ENCODE assay signal across 47 mouse cellular contexts in genomic region chr4:101000622-101001021, GRCm38 (mm10). TPM values are rescaled to one million over a fixed set of nuclear protein-coding genes. Genes with fewer than 3 reads are reported as not detected.
"Had no signal": no experiment of that assay in that cellular context is flagged by ENCODE, and none has a peak within 500 bp of the region (broad histone marks: within the 10 kb centered on the region; RNA-seq: fewer than 3 reads in every experiment).

No protein-coding gene starts in this region.

- H3K4me1 ChIP-seq: limb, embryonic 10.5 days; limb, embryonic 15.5 days; lung, embryonic 15.5 days; megakaryocyte, embryonic 14.5 days; neural tube, embryonic 12.5 days had no signal

- ATAC-seq: liver, embryonic 12.5 days; liver, postnatal 0 days; lung, postnatal 0 days had no signal

- H3K9me3 ChIP-seq: limb, embryonic 10.5 days; limb, embryonic 12.5 days; limb, embryonic 13.5 days; limb, embryonic 15.5 days; liver, embryonic 12.5 days; liver, embryonic 13.5 days; liver, embryonic 15.5 days; lung, embryonic 15.5 days; megakaryocyte, embryonic 14.5 days; midbrain, embryonic 10.5 days; midbrain, embryonic 12.5 days; midbrain, embryonic 13.5 days; midbrain, embryonic 15.5 days; neural tube, embryonic 12.5 days had no signal

- DNase-seq: left cerebral cortex, postnatal 4 days; liver; liver, embryonic 13.5 days; liver, postnatal 0 days; lung, adult 18-20 months; lung, adult 2 months; lung, embryonic 14.5 days; lung, postnatal 10 days; lung, postnatal 14 days; lung, postnatal 36 days; lung, postnatal 4 days had no signal

- H3K27me3 ChIP-seq: limb, embryonic 12.5 days; limb, embryonic 13.5 days; limb, embryonic 15.5 days; liver, embryonic 12.5 days; liver, embryonic 13.5 days; liver, embryonic 15.5 days; lung, embryonic 15.5 days; megakaryocyte, embryonic 14.5 days; midbrain, embryonic 12.5 days; midbrain, embryonic 13.5 days; midbrain, embryonic 15.5 days; neural tube, embryonic 12.5 days had no signal

- H3K9ac ChIP-seq: limb, embryonic 12.5 days; limb, embryonic 13.5 days; limb, embryonic 15.5 days; liver, embryonic 12.5 days; liver, embryonic 13.5 days; liver, embryonic 14.5 days; liver, embryonic 15.5 days; liver, postnatal 0 days; lung, embryonic 14.5 days; lung, embryonic 15.5 days; midbrain, embryonic 12.5 days; midbrain, embryonic 13.5 days; midbrain, embryonic 15.5 days; neural tube, embryonic 12.5 days had no signal

- H3K4me2 ChIP-seq: limb, embryonic 12.5 days; limb, embryonic 13.5 days; limb, embryonic 15.5 days; liver, embryonic 11.5 days; liver, embryonic 12.5 days; liver, embryonic 13.5 days; liver, embryonic 15.5 days; lung, embryonic 14.5 days; lung, embryonic 15.5 days; midbrain, embryonic 12.5 days; midbrain, embryonic 13.5 days; midbrain, embryonic 15.5 days; neural tube, embryonic 12.5 days had no signal

- H3K4me3 ChIP-seq: left cerebral cortex, adult 2 months; limb, embryonic 10.5 days; limb, embryonic 12.5 days; limb, embryonic 13.5 days; limb, embryonic 15.5 days; liver, embryonic 12.5 days; liver, embryonic 13.5 days; liver, embryonic 15.5 days; lung, embryonic 15.5 days; megakaryocyte, embryonic 14.5 days; midbrain, embryonic 10.5 days; midbrain, embryonic 12.5 days; midbrain, embryonic 13.5 days; midbrain, embryonic 15.5 days; myocyte; neural tube, embryonic 12.5 days had no signal

- H3K27ac ChIP-seq: left cerebral cortex, adult 2 months; limb, embryonic 10.5 days; limb, embryonic 12.5 days; limb, embryonic 13.5 days; limb, embryonic 15.5 days; liver, embryonic 12.5 days; liver, embryonic 13.5 days; liver, embryonic 14.5 days; liver, embryonic 15.5 days; lung, embryonic 15.5 days; macrophage; midbrain, embryonic 10.5 days; midbrain, embryonic 12.5 days; neural tube, embryonic 12.5 days had no signal

RNA-seq across cellular contexts. Expression of gene Gm10577, which starts 19.9 kb away (rescaled TPM):
- total RNA-seq: left cerebral cortex, adult 2 months; left cerebral cortex, adult 8-10 months; left cerebral cortex, postnatal 10 days; left cerebral cortex, postnatal 14 days; left cerebral cortex, postnatal 25 days; left cerebral cortex, postnatal 36 days; left cerebral cortex, postnatal 4 days; liver, adult 2 months; megakaryocyte progenitor cell, adult 5-6 weeks; megakaryocyte, adult 5-6 weeks; megakaryocyte-erythroid progenitor cell, adult 5-6 weeks; midbrain, postnatal 0 days; monocyte, adult 5-6 weeks had no signal
- polyA plus RNA-seq: limb, embryonic 10.5 days; limb, embryonic 11.5 days; limb, embryonic 12.5 days; limb, embryonic 13.5 days; limb, embryonic 14.5 days; limb, embryonic 15.5 days; liver, adult 2 months; liver, embryonic 11.5 days; liver, embryonic 12.5 days; liver, embryonic 13.5 days; liver, embryonic 14.5 days; liver, embryonic 15.5 days; liver, embryonic 16.5 days; liver, postnatal 0 days; lung, adult 2 months; lung, embryonic 14.5 days; lung, embryonic 15.5 days; lung, embryonic 16.5 days; lung, postnatal 0 days; macrophage; midbrain, embryonic 10.5 days; midbrain, embryonic 12.5 days; midbrain, embryonic 13.5 days; midbrain, embryonic 15.5 days; midbrain, embryonic 16.5 days; midbrain, postnatal 0 days; myocyte; neural tube, embryonic 11.5 days; neural tube, embryonic 12.5 days had no signal
